In genomic region chr5:116420213-116420612, GRCm38 (mm10) we compare ENCODE assay signal across 11 mouse cellular contexts. TPM values are rescaled to one million over a fixed set of nuclear protein-coding genes. Genes with fewer than 3 reads are reported as not detected.
DNase-seq lines count a peak whose midpoint lies in the region; ATAC-seq lines count a peak whose summit lies in the region.
"Had no signal": no experiment of that assay in that cellular context is flagged by ENCODE, and none has a peak within 500 bp of the region (broad histone marks: within the 10 kb centered on the region; RNA-seq: fewer than 3 reads in every experiment).

No protein-coding gene starts in this region.

- WGBS in hindbrain, embryonic 10.5 days, result 94% methylated on average over 1 of the region's 1 CpGs
- 86% methylated on average over 1 of the region's 1 CpGs for WGBS in hindbrain, embryonic 11.5 days
- WGBS in embryonic facial prominence, embryonic 12.5 days, result 88% methylated on average over 1 of the region's 1 CpGs
- WGBS in intestine, embryonic 14.5 days, result 97% methylated on average over 1 of the region's 1 CpGs
- 95% methylated on average over 1 of the region's 1 CpGs for WGBS in midbrain, embryonic 13.5 days

- H3K4me1 ChIP-seq in hindbrain, embryonic 10.5 days (replicated peaks), result peaks cover 55% of the 10 kb centered on the region
- peaks cover 9% of the 10 kb centered on the region; the same call in 1 of the 2 replicates for H3K4me1 ChIP-seq in hindbrain, embryonic 11.5 days (replicated peaks; ENCODE audit: control insufficient read depth, insufficient read depth, low read length)
- H3K4me1 ChIP-seq in embryonic facial prominence, embryonic 12.5 days, result peaks cover 26% of the 10 kb centered on the region
- peaks cover 30% of the 10 kb centered on the region for H3K4me1 ChIP-seq in intestine, embryonic 14.5 days (replicated peaks; ENCODE audit: control insufficient read depth, insufficient read depth, low read length)
- H3K4me1 ChIP-seq in midbrain, embryonic 13.5 days (replicated peaks), result peaks cover 52% of the 10 kb centered on the region

- no peaks in the 10 kb centered on the region for H3K9me3 ChIP-seq in hindbrain, embryonic 10.5 days
- H3K9me3 ChIP-seq in hindbrain, embryonic 11.5 days (ENCODE audit: control insufficient read depth, low read length), result no peaks in the 10 kb centered on the region
- H3K9me3 ChIP-seq in embryonic facial prominence, embryonic 12.5 days, result no peaks in the 10 kb centered on the region
- H3K9me3 ChIP-seq in intestine, embryonic 14.5 days (ENCODE audit: control insufficient read depth, low read length), result no peaks in the 10 kb centered on the region
- H3K9me3 ChIP-seq in midbrain, embryonic 13.5 days, result no peaks in the 10 kb centered on the region

- H3K9ac ChIP-seq in hindbrain, embryonic 11.5 days (ENCODE audit: low read depth, low read length), result no peak overlapping the region
- H3K9ac ChIP-seq in embryonic facial prominence, embryonic 12.5 days, result no peak overlapping the region
- H3K9ac ChIP-seq in intestine, embryonic 14.5 days (ENCODE audit: low read length), result no peak overlapping the region
- no peak overlapping the region for H3K9ac ChIP-seq in midbrain, embryonic 13.5 days (replicated peaks)

- H3K4me2 ChIP-seq in hindbrain, embryonic 11.5 days (replicated peaks; ENCODE audit: low read depth, low read length), result no peak overlapping the region
- H3K4me2 ChIP-seq in embryonic facial prominence, embryonic 12.5 days (replicated peaks), result peak overlapping the region; percentile 26; the same call in 1 of the 2 replicates
- peak overlapping the region; percentile 38 for H3K4me2 ChIP-seq in intestine, embryonic 14.5 days (ENCODE audit: low read length)
- H3K4me2 ChIP-seq in midbrain, embryonic 13.5 days (replicated peaks), result no peak overlapping the region

- no peaks in the 10 kb centered on the region for H3K36me3 ChIP-seq in hindbrain, embryonic 10.5 days
- no peaks in the 10 kb centered on the region for H3K36me3 ChIP-seq in hindbrain, embryonic 11.5 days (ENCODE audit: control insufficient read depth, insufficient read depth, low read length)
- no peaks in the 10 kb centered on the region for H3K36me3 ChIP-seq in embryonic facial prominence, embryonic 12.5 days
- no peaks in the 10 kb centered on the region for H3K36me3 ChIP-seq in intestine, embryonic 14.5 days (ENCODE audit: control insufficient read depth, insufficient read depth, low read length)
- H3K36me3 ChIP-seq in midbrain, embryonic 13.5 days, result no peaks in the 10 kb centered on the region
- H3K36me3 ChIP-seq: G1E had no signal

- H3K27me3 ChIP-seq in hindbrain, embryonic 10.5 days (ENCODE audit: insufficient read depth, poor library complexity, severe bottlenecking), result peaks cover 23% of the 10 kb centered on the region
- H3K27me3 ChIP-seq in hindbrain, embryonic 11.5 days (ENCODE audit: control insufficient read depth, insufficient read depth, low read length), result no peaks in the 10 kb centered on the region
- no peaks in the 10 kb centered on the region; the same call in 1 of the 2 replicates for H3K27me3 ChIP-seq in embryonic facial prominence, embryonic 12.5 days
- no peaks in the 10 kb centered on the region for H3K27me3 ChIP-seq in intestine, embryonic 14.5 days (replicated peaks; ENCODE audit: control insufficient read depth, insufficient read depth, low read length)
- peaks cover 7% of the 10 kb centered on the region; the same call in 1 of the 2 replicates for H3K27me3 ChIP-seq in midbrain, embryonic 13.5 days

- H3K27ac ChIP-seq in hindbrain, embryonic 10.5 days, result peak overlapping the region; percentile 74; the same call in 1 of the 2 replicates
- H3K27ac ChIP-seq in hindbrain, embryonic 11.5 days (ENCODE audit: low read depth, low read length), result no peak overlapping the region
- H3K27ac ChIP-seq in embryonic facial prominence, embryonic 12.5 days, result no peak overlapping the region
- H3K27ac ChIP-seq in intestine, embryonic 14.5 days (ENCODE audit: low read depth), result peak overlapping the region; percentile 29; the same call in 1 of the 2 replicates
- H3K27ac ChIP-seq in midbrain, embryonic 13.5 days, result peak overlapping the region; percentile 67; the same call in 1 of the 2 replicates

- ATAC-seq in hindbrain, embryonic 11.5 days (ENCODE audit: low FRiP score), result no peak
- no peak for ATAC-seq in embryonic facial prominence, embryonic 12.5 days (ENCODE audit: insufficient number of reproducible peaks, insufficient read depth, low FRiP score, low TSS enrichment)
- no peak for ATAC-seq in intestine, embryonic 14.5 days (replicated peaks; ENCODE audit: low FRiP score, low TSS enrichment, low read depth)
- no peak for ATAC-seq in midbrain, embryonic 13.5 days

- H3K4me3 ChIP-seq in hindbrain, embryonic 10.5 days, result no peak overlapping the region
- H3K4me3 ChIP-seq in hindbrain, embryonic 11.5 days (ENCODE audit: low read depth, low read length), result no peak overlapping the region
- H3K4me3 ChIP-seq in embryonic facial prominence, embryonic 12.5 days, result no peak overlapping the region
- H3K4me3 ChIP-seq in intestine, embryonic 14.5 days (ENCODE audit: low read depth, low read length), result peak overlapping the region; percentile 13; the same call in 1 of the 2 replicates
- H3K4me3 ChIP-seq in midbrain, embryonic 13.5 days (replicated peaks), result no peak overlapping the region

- DNase-seq in hindbrain, embryonic 10.5 days (ENCODE audit: low spot score), result no peak
- no peak for DNase-seq in hindbrain, embryonic 11.5 days (ENCODE audit: low spot score)
- DNase-seq in intestine, embryonic 14.5 days (ENCODE audit: low spot score), result no peak
- no peak for DNase-seq in urinary bladder, postnatal 4 days (ENCODE audit: low spot score in 2 of 2)
- no peak for DNase-seq in yolk sac, embryonic 10.5 days (ENCODE audit: low spot score)
- DNase-seq in thymus, postnatal 36 days, result no peak
- DNase-seq: kidney, adult 9 months; spleen, adult 18-20 months had no signal

RNA-seq across cellular contexts. Expression of gene Hspb8, which starts 2.5 kb away (rescaled TPM):
- polyA plus RNA-seq in hindbrain, embryonic 10.5 days (2016; fragmentation: Nextera tagmentation; extraction: Ambion mirVana), result 7.3 and 9.7 TPM in 2 replicates
- polyA plus RNA-seq in hindbrain, embryonic 11.5 days (2014; fragmentation: Nextera tagmentation; extraction: Ambion mirVana), result 6.5 and 7.5 TPM in 2 replicates
- polyA plus RNA-seq in embryonic facial prominence, embryonic 12.5 days (2016; fragmentation: Nextera tagmentation; extraction: Ambion mirVana), result 7.5 and 8.1 TPM in 2 replicates
- polyA plus RNA-seq in intestine, embryonic 14.5 days (2014; fragmentation: Nextera tagmentation; extraction: Ambion mirVana), result 9.5 and 11.2 TPM in 2 replicates
- 2.9 and 4.3 TPM in 2 replicates for polyA plus RNA-seq in midbrain, embryonic 13.5 days (2015; fragmentation: Nextera tagmentation; extraction: Ambion mirVana)
- polyA plus RNA-seq: G1E had no signal

Comparison
In these comparisons a context has a peak if more than half of its experiments do, and no peak if none do; other contexts are left out.
1. H3K27ac ChIP-seq: peak in hindbrain, embryonic 10.5 days (single experiment), intestine, embryonic 14.5 days (single experiment) and midbrain, embryonic 13.5 days (single experiment); none in hindbrain, embryonic 11.5 days (single experiment) and embryonic facial prominence, embryonic 12.5 days (single experiment).
2. H3K4me2 ChIP-seq: peak in embryonic facial prominence, embryonic 12.5 days (single experiment) and intestine, embryonic 14.5 days (single experiment); none in hindbrain, embryonic 11.5 days (single experiment) and midbrain, embryonic 13.5 days (single experiment).